Mouse (Mus musculus) lung, embryonic 15.5 days (tissue): ENCODE results near the gene Gba. TPM values are rescaled to one million over a fixed set of nuclear protein-coding genes. Genes with fewer than 3 reads are reported as not detected.
A peak's percentile ranks its signal among the peaks of the same experiment; 100 is the strongest.

Experiments
- ATAC-seq: fragments of 200-750 bp; cut with Nextera tagmentation; 2 replicates; pipeline ENCODE4 v1.8.0; 2017; ENCODE audit warnings: moderate number of reproducible peaks, borderline replicate concordance; ENCODE audit not compliant: low FRiP score, low TSS enrichment; ENCODE audit errors: extremely low read depth
- H3K27ac ChIP-seq: fragments of 300-500 bp; sonication (generic); 2 replicates; pipeline ENCODE4 v1.5.1; 2015; ENCODE audit warnings: moderate library complexity, mild to moderate bottlenecking, inconsistent platforms
- H3K27me3 ChIP-seq: fragments of 300-500 bp; sonication (generic); 2 replicates; pipeline ENCODE4 v1.6.1; 2015; ENCODE audit warnings: inconsistent platforms
- H3K36me3 ChIP-seq: fragments of 300-500 bp; sonication (generic); 2 replicates; pipeline ENCODE4 v1.6.1; 2015; ENCODE audit warnings: inconsistent platforms
- H3K4me1 ChIP-seq: fragments of 300-500 bp; sonication (generic); 2 replicates; pipeline ENCODE4 v1.6.1; 2015; ENCODE audit warnings: inconsistent platforms
- H3K4me2 ChIP-seq: fragments of 300-500 bp; sonication (generic); 2 replicates; pipeline ENCODE4 v1.6.1; 2015; ENCODE audit warnings: inconsistent platforms, mild to moderate bottlenecking, moderate library complexity
- H3K4me3 ChIP-seq: fragments of 300-500 bp; sonication (generic); 2 replicates; pipeline ENCODE4 v1.5.1; 2015; ENCODE audit warnings: mild to moderate bottlenecking, inconsistent platforms
- H3K9ac ChIP-seq: fragments of 300-500 bp; sonication (generic); 2 replicates; pipeline ENCODE4 v1.6.1; 2015; ENCODE audit warnings: inconsistent platforms
- H3K9me3 ChIP-seq: fragments of 300-500 bp; sonication (generic); 2 replicates; pipeline ENCODE4 v1.6.1; 2016; ENCODE audit warnings: inconsistent platforms
- WGBS: fragments of 180-500 bp; shearing (Covaris S2); methylation state at CpG from one replicate; pipeline ENCODE4 v1.1.7; 2015; 5-methylcytosine and 5-hydroxymethylcytosine counted together
- polyA plus RNA-seq: library from polyadenylated mRNA; unstranded; fragments of >200 nt; fragmentation: Nextera tagmentation; extraction: Ambion mirVana; gene quantifications from 2 replicates; pipeline ENCODE4 v1.2.1, GENCODE M21; 2015

Gba gene
- polyA plus RNA-seq, 1 experiment from 2014 or later = 42.6 TPM

DNA sequence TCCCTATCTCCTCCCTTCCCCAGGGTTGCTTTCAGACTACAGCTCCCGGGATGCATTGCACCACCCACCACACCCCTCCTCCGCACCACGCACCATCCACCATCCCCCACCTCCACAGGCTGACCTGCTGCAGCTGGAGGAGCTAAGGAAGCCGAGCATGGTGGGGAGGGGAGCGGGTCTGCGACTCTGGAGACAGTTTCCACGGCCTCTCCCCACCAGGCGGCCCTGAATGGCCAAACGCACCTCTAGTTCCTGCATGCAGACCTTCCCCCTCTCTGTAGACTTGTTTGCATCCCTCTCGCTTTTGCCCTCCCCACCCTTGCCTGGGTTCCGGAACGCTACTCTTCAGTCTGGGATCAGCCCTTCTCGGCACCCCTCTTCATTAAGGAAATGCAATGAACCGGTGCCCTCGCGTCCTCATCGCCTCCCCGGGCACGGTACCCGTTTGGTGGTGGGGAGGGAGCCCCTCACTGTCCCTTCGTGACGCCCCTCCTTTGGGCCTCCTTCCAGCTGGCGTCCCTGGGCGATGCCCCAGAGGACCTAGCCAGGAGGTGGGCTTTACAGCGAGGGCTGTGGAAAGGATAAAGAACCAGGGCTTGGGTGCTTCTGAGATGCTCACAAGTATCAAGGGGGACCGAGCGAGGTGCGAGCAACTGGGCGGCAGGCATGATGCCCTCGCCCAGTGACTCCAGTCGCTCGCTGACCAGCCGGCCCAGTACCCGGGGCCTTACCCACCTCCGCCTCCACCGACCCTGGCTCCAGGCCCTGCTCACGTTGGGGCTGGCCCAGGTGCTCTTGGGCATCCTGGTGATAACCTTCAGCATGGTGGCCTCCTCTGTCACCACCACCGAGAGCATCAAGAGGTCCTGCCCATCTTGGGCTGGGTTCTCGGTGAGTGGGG, 19.4 kb upstream of the Gba start, which contains the start of gene Fam189b:
Gene Fam189b, plus strand, starts transcription at position 86 of the 901 bp plus-strand sequence.
- 5% methylated on average over 39 of the region's 39 CpGs for WGBS
- Histone ChIP-seq H3K4me2 (peak within 1 kb of the TSS; percentile 95), H3K36me3 (peaks cover 30% of the 10 kb centered on the region), H3K9ac (peak within 1 kb of the TSS; percentile 71), H3K27ac (peak within 1 kb of the TSS; percentile 67), H3K27me3 (no peaks in the 10 kb centered on the region), H3K4me3 (peak within 1 kb of the TSS; percentile 72), H3K9me3 (no peaks in the 10 kb centered on the region), H3K4me1 (peaks cover 28% of the 10 kb centered on the region)
- ATAC-seq = peak; percentile 95

DNA sequence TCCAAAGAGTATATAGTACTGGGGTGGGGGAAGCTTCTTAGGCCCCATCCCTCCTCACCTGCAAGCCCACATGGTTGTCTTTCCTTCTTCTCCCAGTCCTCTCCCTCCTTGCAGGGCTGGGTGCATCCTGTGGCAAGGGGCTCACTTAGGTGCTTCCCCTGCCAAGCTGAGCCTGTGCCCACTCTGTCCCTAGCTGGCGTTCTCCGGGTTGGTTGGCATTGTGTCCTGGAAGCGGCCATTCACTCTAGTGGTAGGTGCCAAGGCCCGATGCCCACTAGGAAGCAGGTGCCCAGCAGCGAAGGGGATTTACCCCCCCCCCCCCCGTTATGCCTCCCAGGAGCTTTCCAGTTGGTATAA, 18.8 kb upstream of the Gba start:
- H3K4me2 ChIP-seq = peak overlapping the region; percentile 95
- 73% methylated on average over 6 of the region's 6 CpGs for WGBS
- H3K9me3 ChIP-seq = no peaks in the 10 kb centered on the region
- no peaks in the 10 kb centered on the region for H3K27me3 ChIP-seq
- H3K27ac ChIP-seq = no peak overlapping the region
- peaks cover 22% of the 10 kb centered on the region for H3K4me1 ChIP-seq
- H3K4me3 ChIP-seq = peak overlapping the region; percentile 72
- ATAC-seq = no peak
- H3K36me3 ChIP-seq = peaks cover 29% of the 10 kb centered on the region
- peak overlapping the region; percentile 71; the same call in 1 of the 2 replicates for H3K9ac ChIP-seq

DNA sequence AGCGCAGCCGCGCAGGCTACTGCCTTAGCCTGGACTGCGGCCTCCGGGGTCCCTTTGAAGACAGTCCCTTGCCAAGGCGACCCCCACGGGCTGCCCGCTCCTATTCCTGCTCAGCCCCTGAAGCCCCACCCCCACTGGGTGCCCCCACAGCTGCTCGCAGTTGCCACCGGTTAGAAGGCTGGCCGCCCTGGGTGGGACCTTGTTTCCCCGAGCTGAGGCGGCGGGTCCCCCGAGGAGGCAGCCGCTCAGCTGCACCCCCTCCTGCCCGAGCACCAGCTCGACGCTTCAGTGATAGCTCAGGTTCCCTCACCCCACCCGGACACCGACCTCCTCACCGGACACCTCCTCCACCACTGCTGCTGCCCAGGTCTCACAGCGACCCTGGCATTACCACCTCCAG, 15.5 kb upstream of the Gba start:
- H3K4me3 ChIP-seq = no peak overlapping the region
- H3K4me1 ChIP-seq = peaks cover 20% of the 10 kb centered on the region
- 49% methylated on average over 23 of the region's 23 CpGs for WGBS
- no peaks in the 10 kb centered on the region for H3K36me3 ChIP-seq
- ATAC-seq = no peak
- no peak overlapping the region for H3K4me2 ChIP-seq
- no peak overlapping the region for H3K9ac ChIP-seq
- H3K9me3 ChIP-seq = no peaks in the 10 kb centered on the region
- H3K27ac ChIP-seq = no peak overlapping the region
- H3K27me3 ChIP-seq = no peaks in the 10 kb centered on the region

DNA sequence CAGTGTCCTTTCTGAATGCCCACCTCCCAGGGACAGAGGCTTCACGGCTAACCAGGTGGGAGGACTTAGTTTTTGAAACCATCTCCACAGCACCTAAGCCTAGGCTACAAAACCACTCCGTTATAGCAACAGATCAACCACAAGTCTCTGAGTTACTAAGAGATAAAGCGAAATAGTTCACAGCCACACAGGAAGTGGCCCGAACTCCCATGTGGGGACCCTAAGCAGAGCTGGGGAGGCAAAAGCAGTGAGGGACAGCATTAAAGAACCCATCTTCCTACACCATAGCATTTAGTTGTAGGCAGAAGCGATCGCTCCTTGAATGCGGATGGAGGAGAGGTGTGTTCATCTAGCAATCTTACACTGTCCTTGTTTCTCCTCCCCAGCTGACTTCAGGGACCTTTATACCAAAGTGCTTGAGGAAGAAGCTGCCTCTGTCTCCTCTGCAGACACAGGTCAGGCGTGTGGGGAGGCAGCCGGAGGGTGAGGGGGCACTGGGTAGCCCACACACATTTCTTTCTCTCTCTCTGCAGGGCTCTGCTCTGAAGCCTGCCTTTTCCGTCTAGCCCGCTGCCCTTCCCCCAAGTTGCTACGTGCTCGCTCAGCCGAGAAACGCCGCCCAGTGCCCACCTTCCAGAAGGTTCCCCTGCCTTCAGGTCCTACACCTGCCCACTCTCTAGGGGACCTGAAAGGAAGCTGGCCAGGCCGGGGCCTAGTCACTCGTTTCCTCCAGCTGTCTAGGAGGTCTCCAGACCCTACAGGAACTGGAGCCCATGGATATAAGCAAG, 14.8 kb upstream of the Gba start:
- WGBS = 78% methylated on average over 18 of the region's 18 CpGs
- no peak overlapping the region for H3K27ac ChIP-seq
- no peak overlapping the region for H3K9ac ChIP-seq
- no peak overlapping the region for H3K4me3 ChIP-seq
- ATAC-seq = no peak
- no peaks in the 10 kb centered on the region for H3K27me3 ChIP-seq
- no peaks in the 10 kb centered on the region for H3K36me3 ChIP-seq
- no peaks in the 10 kb centered on the region for H3K9me3 ChIP-seq
- H3K4me2 ChIP-seq = no peak overlapping the region
- peaks cover 13% of the 10 kb centered on the region for H3K4me1 ChIP-seq

DNA sequence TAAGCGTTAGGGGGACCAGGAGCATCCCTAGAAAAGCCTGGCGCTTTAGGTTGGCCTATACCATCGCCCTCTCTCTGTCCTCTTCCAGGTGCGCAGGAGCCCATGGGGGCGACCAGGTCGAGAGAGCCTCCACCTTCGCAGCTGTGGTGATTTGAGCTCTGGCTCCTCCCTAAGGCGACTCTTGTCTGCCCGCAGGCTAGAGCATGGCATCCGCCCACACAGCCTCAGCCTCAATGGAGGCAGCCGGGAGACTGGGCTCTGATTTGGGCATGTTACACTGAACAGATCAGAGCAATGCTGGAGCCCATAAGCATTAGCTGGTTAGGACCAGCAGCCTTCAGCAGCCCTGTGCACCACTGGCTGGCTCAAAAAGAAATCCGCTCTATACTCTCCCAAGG, 14.3 kb upstream of the Gba start:
- Histone ChIP-seq H3K36me3 (no peaks in the 10 kb centered on the region), H3K9ac (no peak overlapping the region), H3K27me3 (no peaks in the 10 kb centered on the region), H3K9me3 (no peaks in the 10 kb centered on the region), H3K4me3 (no peak overlapping the region), H3K4me1 (peaks cover 11% of the 10 kb centered on the region), H3K27ac (no peak overlapping the region), H3K4me2 (no peak overlapping the region)
- no peak for ATAC-seq
- WGBS = 73% methylated on average over 12 of the region's 12 CpGs

DNA sequence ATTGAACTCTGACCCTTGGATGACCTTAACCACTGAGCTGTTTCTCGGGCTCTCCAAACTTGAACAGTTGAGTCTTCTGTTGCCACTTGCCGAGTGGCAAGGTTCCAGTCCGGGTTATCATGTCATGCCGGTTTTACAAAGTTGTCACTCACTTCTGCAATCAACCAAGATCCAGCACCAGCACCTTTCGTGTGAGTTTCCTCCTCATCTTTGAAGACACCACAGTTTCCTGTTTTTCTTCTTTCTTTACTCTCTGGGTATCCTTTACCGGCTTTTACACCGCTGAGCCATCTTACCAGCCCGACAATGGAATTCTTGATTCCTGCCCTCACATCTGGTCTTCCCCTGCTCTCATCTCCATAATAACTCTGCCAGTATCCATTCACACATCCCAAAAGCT, 12.3 kb upstream of the Gba start:
- no peak for ATAC-seq
- 70% methylated on average over 8 of the region's 8 CpGs for WGBS
- no peak overlapping the region for H3K9ac ChIP-seq

DNA sequence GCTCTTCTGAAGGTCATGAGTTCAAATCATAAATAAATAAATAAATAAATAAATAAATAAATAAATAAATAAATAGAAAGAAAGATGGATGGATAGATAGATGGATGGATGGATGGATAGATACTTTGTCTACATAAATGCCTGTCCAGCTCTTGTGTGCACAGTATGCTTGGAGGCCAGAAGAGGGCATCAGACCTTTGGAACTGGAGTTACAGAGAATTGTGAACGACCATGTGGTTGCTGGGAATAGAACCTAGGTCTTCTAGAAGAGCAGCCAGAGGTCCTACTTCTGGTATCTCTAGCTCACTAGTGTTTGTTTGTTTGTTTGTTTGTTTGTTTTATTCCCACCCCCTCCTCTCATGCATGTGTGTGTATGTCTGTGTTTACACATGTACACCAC, 9.4 kb upstream of the Gba start:
- H3K27ac ChIP-seq = no peak overlapping the region
- no peak overlapping the region for H3K4me2 ChIP-seq
- WGBS = 66% methylated on average over 1 of the region's 1 CpGs
- H3K9ac ChIP-seq = no peak overlapping the region
- H3K4me1 ChIP-seq = peaks cover 9% of the 10 kb centered on the region; the same call in 1 of the 2 replicates
- H3K4me3 ChIP-seq = no peak overlapping the region
- ATAC-seq = no peak
- no peaks in the 10 kb centered on the region for H3K36me3 ChIP-seq
- H3K27me3 ChIP-seq = no peaks in the 10 kb centered on the region
- no peaks in the 10 kb centered on the region for H3K9me3 ChIP-seq

More for the DNA sequence above, 12.3 kb upstream of the Gba start:
- Histone ChIP-seq H3K4me1 (no peaks in the 10 kb centered on the region), H3K27me3 (no peaks in the 10 kb centered on the region), H3K4me2 (no peak overlapping the region), H3K4me3 (no peak overlapping the region), H3K9me3 (no peaks in the 10 kb centered on the region), H3K36me3 (no peaks in the 10 kb centered on the region), H3K27ac (no peak overlapping the region)

DNA sequence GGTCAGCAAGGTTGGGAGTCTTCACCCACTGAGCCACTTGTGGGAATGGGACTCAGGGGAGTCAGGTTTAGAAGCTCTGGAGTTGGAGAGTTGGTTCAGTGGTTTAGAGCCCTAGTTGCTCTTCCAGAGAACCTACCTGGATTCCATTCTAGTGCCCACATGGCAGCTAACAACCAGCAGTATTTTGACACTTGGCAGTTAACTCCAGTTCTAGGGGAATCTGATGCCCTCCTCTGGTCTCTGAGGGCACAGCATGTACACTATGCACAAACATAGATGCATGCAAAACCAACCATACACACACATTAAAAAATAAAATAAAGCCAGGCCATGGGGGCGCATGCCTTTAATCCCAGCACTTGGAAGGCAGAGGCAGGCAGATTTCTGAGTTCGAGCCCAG, 8.9 kb upstream of the Gba start:
- 89% methylated on average over 2 of the region's 2 CpGs for WGBS
- no peak for ATAC-seq
- H3K9me3 ChIP-seq = no peaks in the 10 kb centered on the region
- H3K36me3 ChIP-seq = no peaks in the 10 kb centered on the region
- H3K9ac ChIP-seq = no peak overlapping the region
- no peaks in the 10 kb centered on the region for H3K27me3 ChIP-seq
- no peak overlapping the region for H3K4me3 ChIP-seq
- H3K4me1 ChIP-seq = peaks cover 9% of the 10 kb centered on the region; the same call in 1 of the 2 replicates
- no peak overlapping the region for H3K4me2 ChIP-seq
- H3K27ac ChIP-seq = no peak overlapping the region

DNA sequence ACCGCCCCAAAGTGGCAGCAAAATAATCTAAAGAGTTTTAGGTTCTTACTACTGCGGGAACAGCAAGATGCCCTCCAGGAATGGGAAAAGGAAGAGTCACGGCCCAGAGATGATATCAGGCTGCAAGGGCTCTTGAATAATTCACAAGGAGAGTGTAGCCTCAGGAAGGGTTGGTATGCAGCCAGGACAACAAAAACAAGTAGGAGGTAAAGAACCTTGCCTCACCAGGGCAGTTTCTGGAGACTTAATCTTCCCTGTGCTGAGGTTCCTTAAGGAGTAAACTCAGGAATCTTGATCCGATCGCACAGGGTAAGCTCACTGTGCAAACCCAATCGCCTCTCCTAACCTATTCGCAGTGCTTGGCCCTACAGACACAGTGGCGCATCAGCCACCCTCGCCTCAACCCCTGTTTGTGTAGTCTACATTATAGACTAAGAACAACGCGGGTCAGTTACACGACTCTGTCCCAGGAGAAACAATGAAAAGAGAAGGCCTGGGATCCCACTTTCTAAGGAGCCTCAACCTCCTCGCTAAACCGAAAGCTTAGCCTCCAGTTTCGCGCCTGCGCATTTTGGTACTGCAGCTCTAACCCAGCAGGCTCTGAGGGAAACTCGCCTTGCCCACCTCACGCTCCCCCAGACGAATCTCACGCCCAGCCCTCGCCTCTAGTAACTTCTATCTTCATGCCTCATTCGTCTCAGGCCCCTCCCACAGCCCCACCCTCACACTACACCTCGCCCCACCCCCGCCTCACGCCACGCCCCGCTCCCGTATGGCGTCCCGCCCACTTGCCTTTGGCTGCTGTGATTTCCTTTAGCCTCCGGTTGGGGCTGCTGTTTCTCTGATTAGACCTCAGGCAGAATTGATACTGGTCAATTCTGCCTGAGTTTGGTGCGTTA, 6.5 kb upstream of the Gba start:
- Histone ChIP-seq H3K27ac (peak overlapping the region; percentile 66), H3K9ac (peak overlapping the region; percentile 53), H3K27me3 (no peaks in the 10 kb centered on the region), H3K9me3 (no peaks in the 10 kb centered on the region), H3K4me2 (peak overlapping the region; percentile 62), H3K36me3 (no peaks in the 10 kb centered on the region), H3K4me1 (peaks cover 9% of the 10 kb centered on the region; the same call in 1 of the 2 replicates), H3K4me3 (peak overlapping the region; percentile 43)
- peak; percentile 96 for ATAC-seq
- WGBS = 6% methylated on average over 33 of the region's 33 CpGs

DNA sequence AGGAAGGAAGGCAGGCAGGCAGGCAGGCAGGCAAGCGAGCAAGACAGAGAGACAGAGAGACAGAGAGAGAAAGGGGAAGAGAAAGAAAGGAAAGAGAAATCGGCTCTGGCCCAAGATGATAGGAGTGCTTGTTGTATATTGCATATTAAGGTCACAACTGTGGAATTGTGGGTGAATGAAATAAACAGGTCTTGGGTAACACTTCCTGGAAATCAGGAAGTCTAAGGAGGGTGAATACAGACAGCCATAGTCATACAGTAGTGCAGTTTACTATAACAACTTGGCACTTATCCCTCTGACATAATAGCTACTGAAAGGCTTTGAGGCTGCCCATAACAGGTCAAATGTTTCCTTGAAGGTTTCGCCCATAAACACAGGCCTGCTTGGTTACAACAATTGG, 2.9 kb upstream of the Gba start:
- no peaks in the 10 kb centered on the region for H3K36me3 ChIP-seq
- no peaks in the 10 kb centered on the region for H3K9me3 ChIP-seq
- H3K27ac ChIP-seq = no peak overlapping the region
- H3K9ac ChIP-seq = no peak overlapping the region
- no peak overlapping the region for H3K4me2 ChIP-seq
- WGBS = 72% methylated on average over 3 of the region's 3 CpGs
- peaks cover 15% of the 10 kb centered on the region for H3K4me1 ChIP-seq
- ATAC-seq = no peak
- no peak overlapping the region for H3K4me3 ChIP-seq
- no peaks in the 10 kb centered on the region for H3K27me3 ChIP-seq

DNA sequence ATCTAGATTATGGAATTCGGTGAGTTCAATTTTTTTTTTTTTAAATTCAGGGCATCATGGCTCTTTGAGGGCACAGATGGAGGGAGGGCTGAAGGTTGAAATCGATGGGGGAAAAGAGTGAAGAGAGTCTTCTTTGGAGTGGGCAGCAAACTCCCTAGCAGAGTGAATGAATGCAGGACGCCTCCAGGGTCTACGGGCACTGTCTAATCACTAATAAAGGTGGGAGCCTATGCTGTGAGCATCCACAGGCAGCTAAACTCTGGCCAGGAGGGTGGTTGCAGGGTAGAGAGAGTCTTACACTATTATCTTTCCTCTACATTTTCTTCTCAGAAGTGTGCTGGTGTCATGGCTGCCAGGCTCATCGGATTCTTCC, 400 bp downstream of the Gba start:
- Histone ChIP-seq H3K4me2 (peak overlapping the region; percentile 64), H3K4me3 (peak overlapping the region; percentile 52), H3K27ac (no peak overlapping the region), H3K9me3 (no peaks in the 10 kb centered on the region), H3K4me1 (peaks cover 6% of the 10 kb centered on the region), H3K27me3 (no peaks in the 10 kb centered on the region), H3K36me3 (peaks cover 27% of the 10 kb centered on the region), H3K9ac (peak overlapping the region; percentile 37)
- WGBS = 33% methylated on average over 5 of the region's 5 CpGs
- no peak for ATAC-seq
